Mouse (Mus musculus) limb, embryonic 14.5 days (tissue): ENCODE results near the gene Myo10. TPM values are rescaled to one million over a fixed set of nuclear protein-coding genes. Genes with fewer than 3 reads are reported as not detected.

Experiments used
- ATAC-seq: fragments of 200-750 bp; cut with Nextera tagmentation; 2 replicates; pipeline ENCODE4 v1.8.0; 2017; ENCODE audit warnings: low read depth, moderate number of reproducible peaks, moderate TSS enrichment; ENCODE audit not compliant: low FRiP score
- DNase-seq: peaks from one replicate; pipeline ENCODE4 v3.0.0-alpha.2; 2015; ENCODE audit warnings: low spot score
- H3K27ac ChIP-seq: fragments of 300-500 bp; sonication (generic); replicated peaks from 2 replicates; pipeline ENCODE4 v1.5.1; 2014; ENCODE audit warnings: low read depth, mild to moderate bottlenecking, low read length, moderate library complexity, mixed read lengths
- H3K27me3 ChIP-seq: fragments of 300-500 bp; sonication (generic); 2 replicates; pipeline ENCODE4 v1.6.1; 2014; ENCODE audit warnings: low read length, mixed read lengths; ENCODE audit not compliant: control insufficient read depth, insufficient read depth
- H3K36me3 ChIP-seq: fragments of 300-500 bp; sonication (generic); 2 replicates; pipeline ENCODE4 v1.6.1; 2014; ENCODE audit warnings: mild to moderate bottlenecking, low read length, moderate library complexity, mixed read lengths; ENCODE audit not compliant: control insufficient read depth, insufficient read depth
- H3K4me1 ChIP-seq: fragments of 300-500 bp; sonication (generic); 2 replicates; pipeline ENCODE4 v1.6.1; 2014; ENCODE audit warnings: antibody characterized with exemption, low read length, mixed read lengths; ENCODE audit not compliant: control insufficient read depth, insufficient read depth
- H3K4me2 ChIP-seq: fragments of 300-500 bp; sonication (generic); replicated peaks from 2 replicates; pipeline ENCODE4 v1.6.1; 2014; ENCODE audit warnings: low read depth, mild to moderate bottlenecking, low read length, moderate library complexity; ENCODE audit not compliant: severe bottlenecking
- H3K4me3 ChIP-seq: fragments of 300-500 bp; sonication (generic); replicated peaks from 2 replicates; pipeline ENCODE4 v1.5.1; 2014; ENCODE audit warnings: low read length
- H3K9ac ChIP-seq: fragments of 300-500 bp; sonication (generic); 2 replicates; pipeline ENCODE4 v1.6.1; 2014; ENCODE audit warnings: mild to moderate bottlenecking, low read depth, low read length, moderate library complexity; ENCODE audit not compliant: severe bottlenecking
- H3K9me3 ChIP-seq: fragments of 300-500 bp; sonication (generic); 2 replicates; pipeline ENCODE4 v1.6.1; 2016; ENCODE audit warnings: low read length; ENCODE audit not compliant: control insufficient read depth
- POLR2A ChIP-seq: fragments of 200-500 bp; IDR thresholded peaks from 2 replicates; pipeline ENCODE4 v1.8.0; 2012; ENCODE audit warnings: inconsistent platforms, mild to moderate bottlenecking, moderate library complexity, borderline replicate concordance; ENCODE audit not compliant: insufficient read depth, insufficient read length; ENCODE audit errors: extremely low read depth
- WGBS: fragments of 180-500 bp; shearing (Covaris S2); extraction: QIAGEN DNeasy Blood & Tissue Kit; methylation state at CpG from one replicate; pipeline ENCODE4 v1.1.7; 2014; 5-methylcytosine and 5-hydroxymethylcytosine counted together
- polyA plus RNA-seq, 2 experiments: library from polyadenylated mRNA; depleted of rRNA in 1 of 2; stranded (reverse) in 1 of 2; unstranded in 1 of 2; fragments of >200 nt; fragmentation: Nextera tagmentation in 1 of 2; extraction: Ambion mirVana in 1 of 2; gene quantifications; 2 replicates each; pipeline versions ENCODE4 v1.2.1 to v1.2.3; 2012 to 2014

The Myo10 gene
- polyA plus RNA-seq, 2 experiments, result 26.9 to 28.8 TPM

DNA sequence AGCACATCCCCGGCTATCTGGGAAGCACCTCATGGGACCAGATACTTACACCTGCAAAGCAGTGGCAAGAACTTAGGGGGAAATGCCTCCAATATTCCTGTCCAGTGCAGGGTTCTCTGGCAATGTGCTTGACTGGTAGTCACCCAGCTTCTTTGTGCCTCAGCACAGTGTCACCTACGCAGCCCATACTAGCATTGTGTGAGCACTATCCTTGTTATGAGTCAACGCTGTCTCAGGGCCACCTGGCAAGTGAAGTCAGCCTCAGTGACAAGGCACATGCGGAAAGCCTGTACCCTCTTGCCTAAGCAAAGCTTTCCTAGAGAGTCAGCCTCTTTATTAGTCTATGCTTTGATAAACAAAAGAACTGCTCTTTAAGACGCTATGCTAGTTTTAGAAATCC lies 24.0 kb upstream of the Myo10 start:
- no peak overlapping the region for H3K27ac ChIP-seq
- H3K4me1 ChIP-seq, result 0 out of 2 replicates have a peak, but pooled peaks cover 2% of the 10 kb centered on the region
- H3K4me3 ChIP-seq, result no peak overlapping the region
- no peaks in the 10 kb centered on the region for H3K9me3 ChIP-seq
- DNase-seq (no peak), ATAC-seq (no peak)
- no peak overlapping the region for H3K9ac ChIP-seq
- H3K36me3 ChIP-seq, result no peaks in the 10 kb centered on the region
- 91% methylated on average over 5 of the region's 5 CpGs for WGBS
- H3K4me2 ChIP-seq, result no peak overlapping the region
- no peaks in the 10 kb centered on the region for H3K27me3 ChIP-seq
- no peak for TF ChIP-seq POLR2A

DNA sequence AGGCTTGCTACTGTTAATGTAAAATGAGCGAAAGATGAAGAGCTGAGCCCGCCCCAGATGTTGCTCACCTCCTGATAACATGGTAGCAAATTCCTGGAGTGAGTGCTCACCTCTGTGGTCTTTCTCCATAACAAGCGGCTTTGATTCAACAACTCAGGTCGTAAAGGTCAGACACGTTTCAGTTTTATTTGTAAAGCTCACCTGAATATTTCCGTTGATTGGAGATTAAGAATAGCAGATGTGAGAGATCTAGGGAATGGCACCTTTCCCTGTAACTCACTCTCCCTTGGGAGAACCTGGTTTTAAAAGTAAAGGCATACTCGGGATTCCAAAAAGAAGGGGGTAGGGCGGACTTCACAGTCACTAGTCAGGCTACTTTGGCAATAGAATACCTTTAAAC lies 20.0 kb upstream of the Myo10 start:
- H3K9ac ChIP-seq, result no peak overlapping the region
- H3K4me2 ChIP-seq, result no peak overlapping the region
- H3K27ac ChIP-seq, result no peak overlapping the region
- TF ChIP-seq POLR2A, result no peak
- DNase-seq, result no peak
- H3K36me3 ChIP-seq, result no peaks in the 10 kb centered on the region
- 0 out of 2 replicates have a peak, but pooled peaks cover 3% of the 10 kb centered on the region for H3K4me1 ChIP-seq
- H3K27me3 ChIP-seq, result no peaks in the 10 kb centered on the region
- no peak overlapping the region for H3K4me3 ChIP-seq
- WGBS, result 46% methylated on average over 8 of the region's 8 CpGs
- ATAC-seq, result no peak
- no peaks in the 10 kb centered on the region for H3K9me3 ChIP-seq

- DNase-seq (no peak), ATAC-seq (no peak; the same call in 1 of the 2 replicates)
- Histone ChIP-seq H3K4me1 (0 out of 2 replicates have a peak, but pooled peaks cover 3% of the 10 kb centered on the region), H3K27me3 (no peaks in the 10 kb centered on the region), H3K36me3 (no peaks in the 10 kb centered on the region), H3K9me3 (no peaks in the 10 kb centered on the region), H3K27ac (no peak overlapping the region), H3K4me3 (no peak overlapping the region), H3K9ac (no peak overlapping the region), H3K4me2 (no peak overlapping the region)
- 26% methylated on average over 6 of the region's 6 CpGs for WGBS
- TF ChIP-seq POLR2A, result no peak
Observed at GRCm38 (mm10) chr15:25603286-25603685, 19.0 kb upstream of the Myo10 start.

GRCm38 (mm10) chr15:25604231-25604630 lies 18.1 kb upstream of the Myo10 start:
- no peak overlapping the region for H3K4me2 ChIP-seq
- H3K36me3 ChIP-seq, result no peaks in the 10 kb centered on the region
- no peak for DNase-seq
- no peaks in the 10 kb centered on the region for H3K9me3 ChIP-seq
- no peak for TF ChIP-seq POLR2A
- no peak overlapping the region for H3K27ac ChIP-seq
- 0 out of 2 replicates have a peak, but pooled peaks cover 3% of the 10 kb centered on the region for H3K4me1 ChIP-seq
- no peak for ATAC-seq
- WGBS, result 67% methylated on average over 1 of the region's 1 CpGs
- no peaks in the 10 kb centered on the region for H3K27me3 ChIP-seq
- H3K9ac ChIP-seq, result no peak overlapping the region
- H3K4me3 ChIP-seq, result no peak overlapping the region

GRCm38 (mm10) chr15:25605376-25605775 lies 16.9 kb upstream of the Myo10 start:
- no peak overlapping the region for H3K27ac ChIP-seq
- ATAC-seq, result no peak
- WGBS, result 78% methylated on average over 4 of the region's 4 CpGs
- H3K4me3 ChIP-seq, result no peak overlapping the region
- DNase-seq, result no peak
- no peak overlapping the region for H3K4me2 ChIP-seq
- no peaks in the 10 kb centered on the region for H3K9me3 ChIP-seq
- no peak overlapping the region for H3K9ac ChIP-seq
- TF ChIP-seq POLR2A, result no peak
- H3K27me3 ChIP-seq, result no peaks in the 10 kb centered on the region
- no peaks in the 10 kb centered on the region for H3K36me3 ChIP-seq
- 0 out of 2 replicates have a peak, but pooled peaks cover 3% of the 10 kb centered on the region for H3K4me1 ChIP-seq

- H3K4me1 ChIP-seq, result no peaks in the 10 kb centered on the region
- H3K27me3 ChIP-seq, result no peaks in the 10 kb centered on the region
- H3K36me3 ChIP-seq, result no peaks in the 10 kb centered on the region
- 63% methylated on average over 3 of the region's 3 CpGs for WGBS
- ATAC-seq (no peak), DNase-seq (no peak)
- no peak overlapping the region for H3K9ac ChIP-seq
- H3K4me3 ChIP-seq, result no peak overlapping the region
- H3K4me2 ChIP-seq, result no peak overlapping the region
- H3K27ac ChIP-seq, result no peak overlapping the region
- no peak for TF ChIP-seq POLR2A
- H3K9me3 ChIP-seq, result no peaks in the 10 kb centered on the region
Observed at GRCm38 (mm10) chr15:25608742-25609141, 13.6 kb upstream of the Myo10 start.
